Mouse (Mus musculus) leukemia stem cell, adult 10-12 weeks (primary cell): ENCODE data around the gene Ccpg1os. TPM values are rescaled to one million over a fixed set of nuclear protein-coding genes. Genes with fewer than 3 reads are reported as not detected.

ENCODE experiments used
- polyA plus RNA-seq: library from polyadenylated mRNA; stranded (reverse); fragments of >175 nt; gene quantifications from 2 replicates; pipeline ENCODE4 v1.2.3, GENCODE M21; 2012; ENCODE audit warnings: low replicate concordance

Ccpg1os gene
- polyA plus RNA-seq = not detected in 2 replicates

GRCm38 (mm10) chr9:72985250-72986220 lies at the start of gene Ccpg1os, which contains the start of gene Ccpg1:
Gene Ccpg1os, minus strand, starts transcription at chr9:72985382.
Gene Ccpg1, plus strand, starts transcription at chr9:72985429.

GRCm38 (mm10) chr9:72958521-72959450 lies 26.4 kb downstream of the Ccpg1os start, which contains the start of the genes Dyx1c1 and Gm44503:
Gene Dyx1c1, plus strand, starts transcription at chr9:72958785.
Gene Gm44503, plus strand, starts transcription at chr9:72958852.

Other genes starting within 250 kb of the Ccpg1os start
- gene Prtg, start 178.5 kb downstream of the Ccpg1os start, polyA plus RNA-seq = not detected in 2 replicates
- gene Pygo1, start 59.7 kb downstream of the Ccpg1os start, polyA plus RNA-seq = not detected in 2 replicates
- gene Dyx1c1, start 26.6 kb downstream of the Ccpg1os start, polyA plus RNA-seq = not detected in 2 replicates
- not detected in 2 replicates for gene Gm44503, start 26.5 kb downstream of the Ccpg1os start, polyA plus RNA-seq
- 1.1 and 3.2 TPM in 2 replicates for gene Ccpg1, start within 50 bp of the Ccpg1os start, polyA plus RNA-seq
- 1.2 and 3.7 TPM in 2 replicates for gene Pigb, start 55.0 kb upstream of the Ccpg1os start, polyA plus RNA-seq
- 0.99 and 1.3 TPM in 2 replicates for gene Rab27a, start 59.5 kb upstream of the Ccpg1os start, polyA plus RNA-seq
- gene Khdc3, start 116.5 kb upstream of the Ccpg1os start, polyA plus RNA-seq = 0.72 TPM in 1 of 2 replicates, not detected in the other
- 0.31 TPM in 1 of 2 replicates, not detected in the other for gene Gm20509, start 117.1 kb upstream of the Ccpg1os start, polyA plus RNA-seq
- gene Rsl24d1, start 128.0 kb upstream of the Ccpg1os start, polyA plus RNA-seq = 2.0 and 18.9 TPM in 2 replicates